Mouse (Mus musculus): ENCODE results near the gene Gm28635. TPM values are rescaled to one million over a fixed set of nuclear protein-coding genes. Genes with fewer than 3 reads are reported as not detected.
A peak's percentile ranks its signal among the peaks of the same experiment; 100 is the strongest.
"Not testable (repeated sequence)": the region's sequence is repeated elsewhere in the genome, so short reads cannot be mapped to it uniquely, and the experiment has no call there.

The Gm28635 gene
- total RNA-seq, 1 experiment from 2014 or later, result not detected

- DNase-seq, result no peak
Observed at GRCm38 (mm10) chr2:84688080-84688844, 10.4 kb upstream of the Gm28635 start.

- DNase-seq, result no peak
Observed at GRCm38 (mm10) chr2:84682605-84683183, 4.9 kb upstream of the Gm28635 start.

GRCm38 (mm10) chr2:84679016-84679415 lies 1.2 kb upstream of the Gm28635 start, which contains the start of gene Tmx2:
Gene Tmx2 (minus strand): TSS chr2:84679140.
- DNase-seq, result no peak

GRCm38 (mm10) chr2:84677270-84677967 lies 422 bp downstream of the Gm28635 start:
- no peak for DNase-seq

GRCm38 (mm10) chr2:84671535-84671934 lies 6.3 kb downstream of the Gm28635 start:
- DNase-seq, result not testable (repeated sequence)

GRCm38 (mm10) chr2:84670569-84670933 lies 7.3 kb downstream of the Gm28635 start, which contains the start of gene Selenoh:
Gene Selenoh (minus strand): TSS chr2:84670770.
- DNase-seq, result peak; percentile 92

- peak; percentile 55 for DNase-seq
Observed at GRCm38 (mm10) chr2:84669828-84670568, 7.8 kb downstream of the Gm28635 start.

- no peak for DNase-seq
Observed at GRCm38 (mm10) chr2:84666081-84666480, 11.8 kb downstream of the Gm28635 start.

- peak; percentile 70 for DNase-seq
Observed at GRCm38 (mm10) chr2:84662866-84663265, 15.0 kb downstream of the Gm28635 start.

- DNase-seq, result peak; percentile 64
Observed at GRCm38 (mm10) chr2:84660253-84660652, 17.6 kb downstream of the Gm28635 start.

GRCm38 (mm10) chr2:84658806-84659205 lies 19.0 kb downstream of the Gm28635 start, which contains the start of gene Btbd18:
Gene Btbd18 (plus strand): TSS chr2:84659079.
- no peak for DNase-seq

- DNase-seq, result no peak
Observed at GRCm38 (mm10) chr2:84655864-84656263, 22.0 kb downstream of the Gm28635 start.

GRCm38 (mm10) chr2:84653354-84653753 lies 24.5 kb downstream of the Gm28635 start:
- no peak for DNase-seq

- DNase-seq, result peak; percentile 91
Observed at GRCm38 (mm10) chr2:84650464-84651195, 27.2 kb downstream of the Gm28635 start, which contains the start of gene Ctnnd1. Gene Ctnnd1 (minus strand): TSS chr2:84650765.

GRCm38 (mm10) chr2:84649674-84650073 lies 28.2 kb downstream of the Gm28635 start:
- DNase-seq, result peak; percentile 49

- DNase-seq, result no peak
Observed at GRCm38 (mm10) chr2:84648369-84648768, 29.5 kb downstream of the Gm28635 start.

- DNase-seq, result no peak
Observed at GRCm38 (mm10) chr2:84647051-84647568, 30.7 kb downstream of the Gm28635 start.

- no peak for DNase-seq
Observed at GRCm38 (mm10) chr2:84646138-84646537, 31.7 kb downstream of the Gm28635 start.

GRCm38 (mm10) chr2:84640833-84641232 lies 37.0 kb downstream of the Gm28635 start:
- DNase-seq, result no peak

GRCm38 (mm10) chr2:84638428-84639220 lies 39.2 kb downstream of the Gm28635 start:
- no peak for DNase-seq
